Mouse (Mus musculus): ENCODE measurements at regions not wholly inside any gene's neighbourhood (a gene's known extent, or its start where the extent isn't known, plus 50 kb on each side); places are given as distances from the start of the nearest gene placed in this dataset.

- DNase-seq (ENCODE audit: low spot score in 2 of 2) = no peak
Observed at GRCm38 (mm10) chr4:64599222-64599621, 524.8 kb upstream of the Pappa start.

GRCm38 (mm10) chr4:64622771-64623170, 501.2 kb upstream of the Pappa start:
- no peak for DNase-seq (ENCODE audit: low spot score in 2 of 2)

GRCm38 (mm10) chr4:64632189-64632588, 491.8 kb upstream of the Pappa start:
- no peak for DNase-seq (ENCODE audit: low spot score in 2 of 2)

GRCm38 (mm10) chr4:64635256-64635962, 488.6 kb upstream of the Pappa start:
- no peak for DNase-seq (ENCODE audit: low spot score in 2 of 2)

GRCm38 (mm10) chr4:64640056-64640455, 483.9 kb upstream of the Pappa start:
- no peak for DNase-seq (ENCODE audit: low spot score in 2 of 2)

GRCm38 (mm10) chr4:64640976-64641375, 483.0 kb upstream of the Pappa start:
- no peak for DNase-seq (ENCODE audit: low spot score in 2 of 2)

GRCm38 (mm10) chr4:64645141-64645540, 478.8 kb upstream of the Pappa start:
- DNase-seq (ENCODE audit: low spot score in 2 of 2) = no peak

- DNase-seq (ENCODE audit: low spot score in 2 of 2) = no peak
Observed at GRCm38 (mm10) chr4:64654157-64654556, 469.8 kb upstream of the Pappa start.

- DNase-seq (ENCODE audit: low spot score in 2 of 2) = no peak
Observed at GRCm38 (mm10) chr4:64655534-64655933, 468.4 kb upstream of the Pappa start.

GRCm38 (mm10) chr4:64663722-64664121, 460.3 kb upstream of the Pappa start:
- DNase-seq (ENCODE audit: low spot score in 2 of 2) = no peak

- DNase-seq (ENCODE audit: low spot score in 2 of 2) = no peak
Observed at GRCm38 (mm10) chr4:64667998-64668397, 456.0 kb upstream of the Pappa start.

GRCm38 (mm10) chr4:64669722-64670121, 454.3 kb upstream of the Pappa start:
- no peak for DNase-seq (ENCODE audit: low spot score in 2 of 2)

- no peak for DNase-seq (ENCODE audit: low spot score in 2 of 2)
Observed at GRCm38 (mm10) chr4:64676438-64676837, 447.5 kb upstream of the Pappa start.

GRCm38 (mm10) chr4:64676881-64677280, 447.1 kb upstream of the Pappa start:
- no peak for DNase-seq (ENCODE audit: low spot score in 2 of 2)

- no peak for DNase-seq (ENCODE audit: low spot score in 2 of 2)
Observed at GRCm38 (mm10) chr4:64684654-64685053, 439.3 kb upstream of the Pappa start.

GRCm38 (mm10) chr4:64696134-64696533, 427.8 kb upstream of the Pappa start:
- no peak for DNase-seq (ENCODE audit: low spot score in 2 of 2)

GRCm38 (mm10) chr4:64723296-64723695, 400.7 kb upstream of the Pappa start:
- no peak for DNase-seq (ENCODE audit: low spot score in 2 of 2)

GRCm38 (mm10) chr4:64724851-64725250, 399.1 kb upstream of the Pappa start:
- no peak for DNase-seq (ENCODE audit: low spot score in 2 of 2)

GRCm38 (mm10) chr4:64755986-64756385, 368.0 kb upstream of the Pappa start:
- DNase-seq (ENCODE audit: low spot score in 2 of 2) = no peak

GRCm38 (mm10) chr4:64768610-64769009, 355.4 kb upstream of the Pappa start:
- no peak for DNase-seq (ENCODE audit: low spot score in 2 of 2)

- no peak for DNase-seq (ENCODE audit: low spot score in 2 of 2)
Observed at GRCm38 (mm10) chr4:64803886-64804285, 320.1 kb upstream of the Pappa start.

- DNase-seq (ENCODE audit: low spot score in 2 of 2) = peak in 1 of 2 experiments; percentile 2
Observed at GRCm38 (mm10) chr4:64804996-64805395, 319.0 kb upstream of the Pappa start.

GRCm38 (mm10) chr4:64807148-64807547, 316.8 kb upstream of the Pappa start:
- no peak for DNase-seq (ENCODE audit: low spot score in 2 of 2)

- DNase-seq (ENCODE audit: low spot score in 2 of 2) = no peak
Observed at GRCm38 (mm10) chr4:64811974-64812373, 312.0 kb upstream of the Pappa start.

Measured in cerebellum, postnatal 4 days (tissue).